Mouse (Mus musculus) layer of hippocampus, postnatal 36 days (tissue): ENCODE results near the gene Tulp4. TPM values are rescaled to one million over a fixed set of nuclear protein-coding genes. Genes with fewer than 3 reads are reported as not detected.

ENCODE experiments used
- DNase-seq, 2 experiments: peaks; one replicate each; pipeline ENCODE4 v3.0.0; 2022
- total RNA-seq, 2 experiments: library from RNA; stranded (reverse); gene quantifications; 2 replicates each; pipeline ENCODE4 v1.2.3; 2021

Gene Tulp4
- total RNA-seq, 2 experiments from 2014 or later: 291 to 299 TPM

GRCm38 (mm10) chr17:6125441-6125840 is 19.2 kb downstream of the Tulp4 start:
- no peak for DNase-seq

GRCm38 (mm10) chr17:6128039-6128438 is 21.8 kb downstream of the Tulp4 start:
- no peak for DNase-seq

GRCm38 (mm10) chr17:6129361-6129760 is 23.1 kb downstream of the Tulp4 start:
- DNase-seq: peak in 1 of 2 experiments; percentile 33

- no peak for DNase-seq
These were observed 24.8 kb downstream of the Tulp4 start for GRCm38 (mm10) chr17:6131083-6131482.

- DNase-seq: no peak
These were observed 34.6 kb downstream of the Tulp4 start for GRCm38 (mm10) chr17:6140875-6141274.

GRCm38 (mm10) chr17:6141344-6141743 is 35.1 kb downstream of the Tulp4 start:
- DNase-seq: no peak

GRCm38 (mm10) chr17:6145244-6145643 is 39.0 kb downstream of the Tulp4 start:
- no peak for DNase-seq

- DNase-seq: no peak
These were observed 46.7 kb downstream of the Tulp4 start for GRCm38 (mm10) chr17:6152941-6153340.

GRCm38 (mm10) chr17:6153581-6153980 is 47.3 kb downstream of the Tulp4 start:
- no peak for DNase-seq

GRCm38 (mm10) chr17:6154366-6154765 is 48.1 kb downstream of the Tulp4 start:
- no peak for DNase-seq

- DNase-seq: no peak
These were observed 54.3 kb downstream of the Tulp4 start for GRCm38 (mm10) chr17:6160495-6160894.

- DNase-seq: no peak
These were observed 55.7 kb downstream of the Tulp4 start for GRCm38 (mm10) chr17:6161916-6162315.

GRCm38 (mm10) chr17:6162761-6163160 is 56.5 kb downstream of the Tulp4 start:
- DNase-seq: no peak

GRCm38 (mm10) chr17:6164911-6165310 is 58.7 kb downstream of the Tulp4 start:
- DNase-seq: no peak

GRCm38 (mm10) chr17:6172440-6172839 is 66.2 kb downstream of the Tulp4 start:
- DNase-seq: no peak

- DNase-seq: no peak
These were observed 66.9 kb downstream of the Tulp4 start for GRCm38 (mm10) chr17:6172926-6173690.

- no peak for DNase-seq
These were observed 68.3 kb downstream of the Tulp4 start for GRCm38 (mm10) chr17:6174574-6174973.

- no peak for DNase-seq
These were observed 72.5 kb downstream of the Tulp4 start for GRCm38 (mm10) chr17:6178564-6179267.

GRCm38 (mm10) chr17:6179389-6179788 is 73.2 kb downstream of the Tulp4 start:
- DNase-seq: no peak

- peak; percentile 42 to 45 for DNase-seq
These were observed 74.2 kb downstream of the Tulp4 start for GRCm38 (mm10) chr17:6180421-6180820.

- DNase-seq: no peak
These were observed 76.5 kb downstream of the Tulp4 start for GRCm38 (mm10) chr17:6182715-6183114.

GRCm38 (mm10) chr17:6186651-6187050 is 80.4 kb downstream of the Tulp4 start:
- DNase-seq: no peak

GRCm38 (mm10) chr17:6187183-6187582 is 80.9 kb downstream of the Tulp4 start:
- DNase-seq: no peak

- no peak for DNase-seq
These were observed 83.0 kb downstream of the Tulp4 start for GRCm38 (mm10) chr17:6189207-6189606.
